Mouse (Mus musculus) A20 (cell line): ENCODE measurements around the gene Phlpp2.
A peak's percentile ranks its signal among the peaks of the same experiment; 100 is the strongest.

Source experiments
- DNase-seq: peaks from one replicate; pipeline ENCODE4 v3.0.0-alpha.2; 2011; ENCODE audit warnings: low read depth, low spot score

The Phlpp2 gene

DNA sequence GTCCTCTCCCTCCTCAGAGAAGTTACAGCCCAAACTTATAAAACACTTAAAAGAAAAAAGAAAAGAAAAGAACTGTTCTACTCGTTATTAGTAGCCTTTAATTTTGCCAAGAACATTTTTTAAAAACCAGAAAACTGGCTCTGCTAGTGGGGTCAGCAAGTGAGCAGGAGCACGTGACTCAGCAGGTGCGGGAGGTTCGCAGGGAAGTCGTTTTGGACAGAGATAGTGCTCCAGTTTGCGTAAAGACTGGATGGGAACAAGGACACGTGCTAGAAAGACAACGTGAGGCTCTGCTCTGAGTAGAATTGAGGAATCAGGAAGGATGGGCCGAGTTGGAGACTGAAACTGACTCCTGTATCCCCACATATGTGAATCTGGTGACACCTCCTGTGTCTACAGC lies 94.6 kb downstream of the Phlpp2 start:
- no peak for DNase-seq

DNA sequence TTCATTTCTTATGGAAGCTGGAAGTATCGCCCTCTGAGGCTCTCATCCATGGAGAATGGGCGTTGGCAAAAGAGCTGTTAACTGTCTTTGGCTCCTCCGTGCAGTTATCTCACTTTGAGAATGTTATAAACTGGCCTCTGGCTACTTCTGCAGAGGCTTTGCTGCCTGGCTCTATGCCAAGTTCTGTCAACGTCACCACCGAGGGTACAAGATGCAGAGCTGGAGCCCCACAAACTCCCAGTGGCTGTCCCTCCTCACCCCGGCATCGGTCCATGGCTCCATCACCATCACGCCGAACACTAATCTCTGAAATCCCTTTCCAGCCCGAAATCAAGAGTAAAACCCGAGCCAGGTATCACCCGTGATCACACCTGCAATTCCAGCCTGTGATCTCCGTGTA lies 95.1 kb downstream of the Phlpp2 start:
- DNase-seq = no peak

DNA sequence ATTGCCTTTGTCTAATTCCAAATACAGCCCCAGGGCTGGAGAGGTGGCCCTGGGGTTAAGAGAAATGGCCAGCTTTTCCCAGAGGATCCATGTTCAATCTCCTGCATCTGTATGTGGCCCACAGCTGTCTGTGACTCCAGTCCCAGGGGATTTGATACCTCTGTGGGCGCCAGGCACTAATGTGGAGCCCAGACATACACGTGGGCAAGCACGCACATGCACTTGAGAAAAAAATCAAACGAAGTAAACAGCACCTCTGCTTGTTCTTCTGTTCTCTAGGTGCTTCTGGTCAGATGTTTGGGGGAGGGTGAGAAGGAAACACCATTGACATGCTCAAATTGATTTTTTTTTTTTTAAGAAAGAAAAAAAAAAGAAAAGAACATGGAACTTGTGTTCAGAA lies 95.8 kb downstream of the Phlpp2 start:
- no peak for DNase-seq

DNA sequence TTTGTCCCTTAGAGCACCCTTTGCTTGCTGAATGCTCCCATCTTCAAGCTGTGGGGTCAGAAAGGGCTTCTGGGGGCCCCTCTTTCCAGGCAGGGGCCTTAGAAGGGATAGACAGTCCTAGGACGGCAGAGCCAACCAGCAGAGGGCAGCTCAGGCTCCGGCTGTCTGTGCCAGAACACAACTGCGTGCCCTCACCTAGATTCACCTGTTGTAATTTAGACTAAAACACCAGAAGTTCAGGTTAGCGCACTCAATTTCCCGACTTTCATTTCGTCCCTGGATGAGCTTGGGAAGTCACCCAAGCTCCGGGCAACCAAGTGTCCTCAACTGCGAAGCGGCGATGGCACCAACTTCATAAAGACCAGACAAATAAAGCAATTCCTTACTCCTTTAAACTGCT lies 100.5 kb downstream of the Phlpp2 start:
- no peak for DNase-seq

DNA sequence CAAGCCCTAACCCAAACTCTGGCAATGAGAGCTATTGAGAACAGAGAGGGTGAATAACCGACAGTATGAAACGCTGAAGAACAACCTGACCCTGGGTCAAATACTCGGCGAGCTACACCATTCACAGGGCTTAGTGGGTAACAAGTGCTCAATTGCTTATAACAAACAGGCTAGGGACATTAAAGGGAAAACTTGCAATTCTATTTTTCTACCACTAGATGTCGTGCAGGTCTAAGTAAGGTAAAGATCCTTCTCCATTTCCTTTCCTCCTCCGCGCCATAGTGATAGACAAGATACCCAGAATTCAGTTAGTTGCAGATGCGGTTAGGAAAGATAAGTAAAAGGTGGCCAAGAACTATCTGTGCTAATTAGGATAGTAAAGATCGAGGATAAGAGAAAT lies 102.0 kb downstream of the Phlpp2 start:
- DNase-seq = peak; percentile 56

DNA sequence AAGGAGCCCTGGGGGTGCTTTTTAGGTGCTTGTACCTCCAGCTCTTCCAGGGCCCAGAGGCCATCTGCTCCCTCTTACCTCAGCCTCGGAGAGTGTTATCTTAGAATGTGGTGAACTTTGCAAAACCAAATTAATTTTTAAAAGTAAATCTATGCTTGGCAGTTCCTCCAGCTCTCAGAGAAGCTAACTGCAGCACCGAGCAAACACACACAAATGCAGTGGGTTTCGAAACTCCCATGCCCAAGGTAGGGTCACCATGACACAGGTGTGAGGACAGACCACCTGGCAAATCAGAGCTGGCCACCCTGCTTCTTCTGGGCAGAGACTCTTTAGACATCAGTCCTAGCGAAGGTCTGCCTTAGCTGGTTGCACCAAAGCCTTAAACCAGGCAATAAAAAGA lies 104.6 kb downstream of the Phlpp2 start:
- no peak for DNase-seq

DNA sequence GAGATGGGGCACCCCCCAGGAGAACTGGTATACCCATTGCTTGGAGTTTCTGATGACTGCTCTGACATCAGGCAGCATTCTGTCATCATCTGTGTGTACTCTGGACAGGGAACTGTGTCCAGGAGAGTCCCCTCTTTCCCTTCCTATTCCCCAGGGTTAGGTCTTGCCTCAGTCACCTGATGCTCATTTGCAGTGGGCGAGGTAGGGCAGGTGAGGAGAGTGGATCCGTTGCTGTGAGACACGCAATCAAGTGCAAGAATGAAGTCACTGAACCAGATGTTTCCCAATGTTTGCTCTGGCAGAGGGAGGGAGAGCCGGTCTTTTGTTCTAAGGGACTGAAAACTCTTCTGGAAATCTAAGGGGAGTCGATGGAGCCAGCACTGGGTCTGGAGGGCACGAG lies 111.0 kb downstream of the Phlpp2 start:
- no peak for DNase-seq

DNA sequence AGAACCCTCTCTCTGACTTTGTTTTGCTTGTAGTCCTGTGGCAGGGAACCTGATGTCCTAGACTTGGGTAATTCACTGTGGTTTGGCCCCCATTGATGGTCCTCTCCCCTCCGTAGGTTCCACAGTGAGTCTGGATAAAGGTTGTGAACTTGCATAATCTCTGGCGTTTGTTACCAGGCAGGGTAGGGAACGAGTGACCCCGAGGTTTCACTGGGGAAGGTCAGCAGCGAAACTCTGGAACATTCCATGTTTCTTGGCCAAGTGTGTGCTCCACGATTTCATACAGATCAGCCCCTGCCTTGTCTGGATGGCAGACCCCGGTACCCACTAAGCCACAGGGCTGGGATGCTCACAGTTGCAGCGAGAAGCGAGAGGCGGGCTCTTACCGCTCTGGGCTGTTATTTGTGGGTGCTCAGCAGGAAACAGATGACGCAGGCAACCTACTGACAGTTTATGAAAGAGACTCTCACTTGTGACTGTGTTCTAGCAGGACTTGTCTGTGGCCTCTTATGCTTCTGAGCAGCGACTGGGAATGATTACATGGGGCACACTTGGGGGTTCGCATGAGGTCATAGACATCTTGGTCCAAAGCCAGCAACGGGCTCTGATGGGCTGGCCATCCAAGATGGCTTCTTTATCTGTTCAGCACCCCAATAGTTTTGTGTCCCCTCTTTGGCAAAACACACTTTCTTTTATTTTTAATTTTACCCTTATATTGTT lies 114.2 kb downstream of the Phlpp2 start:
- DNase-seq = no peak

DNA sequence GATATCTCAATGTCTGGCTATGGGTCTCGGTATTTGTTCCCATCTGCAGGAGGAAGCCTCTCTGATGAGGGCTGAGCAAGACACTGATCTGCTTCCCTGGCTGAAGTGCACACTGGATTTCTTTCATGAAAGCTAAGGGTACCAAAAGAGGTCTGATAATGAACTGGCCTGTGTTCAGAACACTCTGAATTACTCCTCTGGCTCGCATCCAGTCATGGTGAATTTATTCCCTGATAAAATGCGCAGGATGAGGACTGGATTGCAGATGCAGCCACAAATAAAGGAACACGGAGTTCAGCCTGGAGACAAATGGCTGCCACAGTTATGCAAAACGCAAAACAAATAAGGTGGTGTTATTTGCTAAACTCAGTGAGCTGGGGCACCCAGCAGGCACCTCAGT lies 115.6 kb downstream of the Phlpp2 start:
- DNase-seq = no peak

DNA sequence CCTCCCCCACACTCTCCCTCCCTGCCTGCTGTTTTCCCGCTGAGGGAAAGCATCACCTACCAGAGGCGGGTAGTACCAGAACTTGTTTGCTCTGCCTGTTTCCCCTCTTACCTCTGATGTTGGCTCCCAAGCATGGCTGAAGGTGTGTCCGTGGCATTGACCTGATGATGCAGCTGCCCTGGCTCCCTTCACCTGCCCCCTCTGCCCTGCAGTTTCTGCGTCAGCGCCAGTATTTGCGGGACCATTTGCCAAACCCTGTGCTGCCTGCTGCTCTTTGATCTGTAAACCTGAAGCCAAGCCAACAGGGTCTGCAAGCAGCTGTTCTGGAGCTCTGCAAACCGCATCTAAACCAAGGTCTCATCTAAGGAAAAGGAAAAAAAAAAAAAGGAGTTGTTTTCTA lies 118.0 kb downstream of the Phlpp2 start:
- DNase-seq = no peak

DNA sequence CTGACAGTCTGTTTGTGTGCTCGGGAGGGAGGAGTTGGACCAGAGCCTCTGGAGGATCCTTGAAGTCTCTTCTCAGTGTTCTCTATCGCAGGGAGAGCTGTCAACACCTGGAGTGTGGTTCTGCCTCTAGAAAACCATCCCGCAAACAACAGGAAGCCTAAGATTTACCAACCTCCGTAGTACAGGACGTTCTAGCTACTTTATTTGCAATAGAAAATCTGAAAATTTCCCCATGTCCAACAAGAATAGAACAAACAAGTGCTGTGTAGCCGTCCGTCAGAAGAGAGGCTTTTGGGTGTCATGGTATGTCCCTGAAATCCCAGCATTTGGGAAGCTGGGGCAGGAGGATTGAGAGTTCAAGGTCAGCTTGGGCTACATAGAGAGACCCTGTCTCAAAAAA lies 119.4 kb downstream of the Phlpp2 start:
- no peak for DNase-seq

DNA sequence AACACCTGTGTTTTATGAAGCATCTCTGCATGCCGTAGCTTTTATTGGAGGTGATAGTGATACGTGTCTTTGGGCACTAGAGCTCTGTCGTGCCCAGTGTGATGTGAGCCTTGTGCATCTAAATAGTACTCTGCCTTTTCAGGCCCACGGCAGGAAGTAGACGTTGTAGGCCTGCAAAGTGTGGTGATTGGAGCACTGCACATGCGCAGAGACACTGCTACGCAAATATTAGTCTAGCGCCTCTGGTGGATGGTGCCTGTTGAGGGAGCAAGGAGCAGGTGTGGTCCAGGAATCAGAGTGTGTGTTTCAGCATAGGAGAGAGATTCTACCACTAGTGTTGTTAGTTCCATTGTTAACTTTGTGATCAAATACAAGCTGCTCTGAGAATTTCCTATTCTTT lies 120.8 kb downstream of the Phlpp2 start:
- no peak for DNase-seq

DNA sequence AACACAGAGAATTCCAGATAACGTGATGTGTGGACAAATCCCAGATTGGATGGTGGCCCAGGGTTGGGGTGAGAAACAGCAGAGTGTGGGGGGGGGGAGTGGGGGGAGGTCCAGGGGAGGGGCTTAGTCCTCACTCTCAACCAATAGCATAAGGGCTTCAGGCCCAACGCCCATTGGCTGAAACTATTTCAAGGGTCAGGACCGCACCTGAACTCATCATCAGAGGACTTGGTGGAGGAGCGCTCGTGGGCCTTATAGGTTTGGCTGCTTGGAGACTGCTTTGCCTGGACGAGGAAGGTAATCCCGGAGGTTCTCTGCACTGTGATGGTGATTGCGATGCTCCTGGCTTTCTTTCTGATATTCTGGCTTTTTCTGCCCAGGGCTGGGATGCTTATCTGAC lies 121.9 kb downstream of the Phlpp2 start, which contains the start of gene Tat:
Tat (plus strand) TSS at position 214 of the 400 bp plus-strand sequence.
- no peak for DNase-seq

DNA sequence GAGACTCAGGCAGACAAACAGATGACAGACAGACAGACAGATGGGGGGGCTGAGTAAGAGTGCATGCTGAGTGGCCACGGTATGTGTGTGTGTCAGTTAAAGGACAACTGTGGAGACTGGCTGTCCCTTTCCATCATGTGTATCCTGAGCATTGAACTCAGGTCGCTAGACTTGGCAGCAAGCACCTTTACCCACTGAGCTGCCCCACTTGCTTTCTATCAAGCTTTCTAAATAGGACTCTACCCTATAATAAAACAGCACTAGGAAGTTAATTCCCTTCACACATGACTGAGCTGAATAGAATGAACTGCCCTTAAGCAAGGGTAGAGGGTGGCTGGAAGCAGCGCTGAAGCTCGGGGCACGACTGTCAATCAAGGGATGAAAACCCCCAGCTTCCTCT lies 123.8 kb downstream of the Phlpp2 start:
- no peak for DNase-seq

DNA sequence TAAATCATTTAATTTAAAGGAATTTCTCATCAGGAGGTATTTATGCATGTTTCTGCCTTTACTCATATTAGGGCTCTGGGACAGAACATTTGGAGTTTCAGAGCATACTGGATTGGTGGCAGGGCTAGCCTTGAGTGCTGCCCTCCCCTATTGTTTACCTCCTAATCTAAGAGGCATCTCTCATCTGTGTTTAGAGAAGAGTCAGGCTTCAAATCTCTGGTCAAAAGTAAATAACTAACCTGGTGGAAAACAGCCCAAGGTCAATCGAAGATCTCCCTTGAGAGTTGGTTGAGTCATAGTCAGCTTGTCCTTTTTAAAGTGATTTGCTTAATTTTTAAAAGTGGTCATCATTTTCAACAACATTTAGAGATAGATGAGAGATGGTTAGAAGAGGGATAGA lies 124.6 kb downstream of the Phlpp2 start:
- DNase-seq = no peak
